Mouse (Mus musculus) forebrain, embryonic 12.5 days (tissue): Measurements from ENCODE around the gene Itga9. TPM values are rescaled to one million over a fixed set of nuclear protein-coding genes. Genes with fewer than 3 reads are reported as not detected.

ENCODE experiments used
- ATAC-seq: fragments of 200-750 bp; cut with Nextera tagmentation; 2 replicates; pipeline ENCODE4 v1.8.0; 2017; ENCODE audit warnings: moderate TSS enrichment; ENCODE audit not compliant: low FRiP score
- H3K27ac ChIP-seq: fragments of 300-500 bp; sonication (generic); 2 replicates; pipeline ENCODE4 v1.5.1; 2016; ENCODE audit warnings: mild to moderate bottlenecking
- H3K27me3 ChIP-seq: fragments of 300-500 bp; sonication (generic); 2 replicates; pipeline ENCODE4 v1.6.1; 2016; ENCODE audit warnings: mild to moderate bottlenecking
- H3K36me3 ChIP-seq: fragments of 300-500 bp; sonication (generic); replicated peaks from 2 replicates; pipeline ENCODE4 v1.6.1; 2016; ENCODE audit warnings: mild to moderate bottlenecking
- H3K4me1 ChIP-seq: fragments of 300-500 bp; sonication (generic); 2 replicates; pipeline ENCODE4 v1.6.1; 2016
- H3K4me2 ChIP-seq: fragments of 300-500 bp; sonication (generic); 2 replicates; pipeline ENCODE4 v1.6.1; 2016; ENCODE audit warnings: mild to moderate bottlenecking, moderate library complexity
- H3K4me3 ChIP-seq: fragments of 300-500 bp; sonication (generic); replicated peaks from 2 replicates; pipeline ENCODE4 v1.5.1; 2016; ENCODE audit warnings: mild to moderate bottlenecking
- H3K9ac ChIP-seq: fragments of 300-500 bp; sonication (generic); 2 replicates; pipeline ENCODE4 v1.6.1; 2016; ENCODE audit warnings: mild to moderate bottlenecking
- H3K9me3 ChIP-seq: fragments of 300-500 bp; sonication (generic); 2 replicates; pipeline ENCODE4 v1.6.1; 2016
- WGBS: fragments of 180-500 bp; shearing (Covaris S2); methylation state at CpG from one replicate; pipeline ENCODE4 v1.1.7; 2016; 5-methylcytosine and 5-hydroxymethylcytosine counted together
- polyA plus RNA-seq: library from polyadenylated mRNA; unstranded; fragments of >200 nt; fragmentation: Nextera tagmentation; extraction: Ambion mirVana; gene quantifications from 2 replicates; pipeline ENCODE4 v1.2.1, GENCODE M21; 2016

Itga9 gene
- polyA plus RNA-seq, 1 experiment from 2014 or later = 7.7 TPM

DNA sequence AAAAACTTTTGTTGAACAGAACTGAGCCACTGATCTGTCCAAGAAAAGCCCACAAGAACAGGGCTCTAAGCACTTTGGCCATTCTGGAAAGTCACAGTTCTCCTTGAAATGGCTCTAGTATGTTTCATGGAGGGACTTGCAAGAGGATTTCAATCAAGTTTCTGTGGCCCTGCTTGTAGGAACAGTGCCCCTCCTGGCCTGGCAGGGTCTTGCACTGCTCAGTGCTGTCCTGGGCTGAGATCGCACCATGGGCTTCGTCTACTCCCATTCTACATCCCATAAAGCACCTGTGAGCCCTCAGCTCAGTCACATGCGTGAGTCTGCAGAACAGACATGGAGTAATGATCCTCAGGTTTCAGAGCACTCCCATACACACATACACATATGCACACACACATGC is 96.7 kb downstream of the Itga9 start:
- Histone ChIP-seq H3K27ac (no peak overlapping the region), H3K4me2 (no peak overlapping the region), H3K4me3 (no peak overlapping the region), H3K27me3 (no peaks in the 10 kb centered on the region), H3K9ac (no peak overlapping the region), H3K36me3 (no peaks in the 10 kb centered on the region), H3K4me1 (0 out of 2 replicates have a peak, but pooled peaks cover 8% of the 10 kb centered on the region), H3K9me3 (no peaks in the 10 kb centered on the region)
- no peak for ATAC-seq
- WGBS = 92% methylated on average over 3 of the region's 3 CpGs

DNA sequence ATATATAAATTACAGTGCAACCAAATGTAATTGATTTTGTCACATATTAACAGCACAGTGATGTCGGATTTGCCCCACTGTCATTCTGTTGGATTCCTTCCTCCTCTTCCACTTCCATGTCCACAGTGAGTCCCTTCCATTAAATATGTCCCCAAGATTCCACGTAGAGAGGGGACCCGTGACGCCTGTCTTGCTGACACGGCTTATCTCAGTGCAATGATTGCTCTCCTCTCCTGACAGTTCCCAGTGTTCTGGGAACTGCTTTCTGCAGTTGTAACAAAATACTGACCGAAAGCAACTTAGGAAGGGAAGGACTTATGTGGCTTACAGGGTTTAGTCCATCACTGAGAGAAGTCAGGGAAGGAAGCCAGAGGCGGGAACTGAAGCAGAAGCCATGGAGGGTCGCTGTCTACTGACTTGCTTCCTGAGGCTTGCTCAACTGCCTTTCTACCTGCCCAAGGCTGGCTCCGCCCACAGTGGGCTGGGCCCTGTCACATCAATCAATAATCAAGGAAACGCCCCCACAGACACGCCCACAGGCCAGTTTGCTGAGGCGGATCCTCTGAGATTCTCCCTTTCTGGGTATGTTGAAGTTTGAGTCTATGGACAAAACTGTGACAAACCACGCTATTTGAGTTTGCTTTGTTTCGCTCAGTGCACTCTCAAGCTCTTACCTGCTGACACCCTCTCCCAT is 99.0 kb downstream of the Itga9 start:
- no peak for ATAC-seq

DNA sequence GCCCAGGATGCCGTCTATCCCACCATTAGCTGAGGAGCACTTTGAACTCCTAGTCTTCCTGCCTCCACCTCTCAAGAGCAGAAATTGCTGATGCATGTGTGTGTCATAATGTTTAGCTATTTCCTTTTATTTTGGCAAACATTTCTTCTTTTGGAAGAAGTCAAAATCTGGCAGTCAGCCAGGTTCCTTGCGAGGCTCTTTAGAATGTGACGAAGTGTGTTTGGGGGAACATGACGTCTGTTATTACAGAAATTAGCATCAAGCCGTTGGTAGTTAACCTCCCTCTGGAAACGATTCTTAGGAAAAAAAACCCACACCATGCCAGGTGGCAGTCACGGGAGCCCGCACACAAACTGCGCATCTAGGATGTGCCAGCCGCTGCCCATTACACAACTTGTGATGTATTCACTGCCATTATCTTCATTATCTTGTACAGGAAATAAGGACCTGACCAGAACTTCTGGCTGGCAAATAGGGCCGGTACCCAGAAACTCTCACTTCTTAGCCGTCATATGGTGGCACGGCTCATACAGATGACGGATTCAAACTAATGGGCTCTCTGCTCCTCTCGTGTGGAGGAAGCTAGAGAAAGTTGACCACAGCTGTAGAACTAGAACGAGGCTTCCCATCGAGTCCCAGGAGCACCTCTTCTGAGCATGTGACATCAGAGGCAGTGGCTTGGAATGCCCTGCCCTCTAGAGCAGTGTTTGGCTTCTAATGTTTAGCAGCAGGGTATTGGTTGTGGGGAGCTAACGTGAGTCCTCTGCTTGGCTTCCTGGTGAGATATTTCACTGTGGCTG is 99.9 kb downstream of the Itga9 start:
- Histone ChIP-seq H3K4me2 (no peak overlapping the region), H3K4me1 (0 out of 2 replicates have a peak, but pooled peaks cover 4% of the 10 kb centered on the region), H3K4me3 (no peak overlapping the region), H3K9me3 (no peaks in the 10 kb centered on the region), H3K27me3 (no peaks in the 10 kb centered on the region), H3K9ac (no peak overlapping the region), H3K27ac (no peak overlapping the region), H3K36me3 (no peaks in the 10 kb centered on the region)
- ATAC-seq = no peak
- 67% methylated on average over 18 of the region's 18 CpGs for WGBS

More for the DNA sequence above, 99.0 kb downstream of the Itga9 start:
- Histone ChIP-seq H3K9ac (no peak overlapping the region), H3K27ac (no peak overlapping the region), H3K4me3 (no peak overlapping the region), H3K4me1 (0 out of 2 replicates have a peak, but pooled peaks cover 8% of the 10 kb centered on the region), H3K36me3 (no peaks in the 10 kb centered on the region), H3K4me2 (no peak overlapping the region), H3K9me3 (no peaks in the 10 kb centered on the region), H3K27me3 (no peaks in the 10 kb centered on the region)
- 60% methylated on average over 14 of the region's 14 CpGs for WGBS

DNA sequence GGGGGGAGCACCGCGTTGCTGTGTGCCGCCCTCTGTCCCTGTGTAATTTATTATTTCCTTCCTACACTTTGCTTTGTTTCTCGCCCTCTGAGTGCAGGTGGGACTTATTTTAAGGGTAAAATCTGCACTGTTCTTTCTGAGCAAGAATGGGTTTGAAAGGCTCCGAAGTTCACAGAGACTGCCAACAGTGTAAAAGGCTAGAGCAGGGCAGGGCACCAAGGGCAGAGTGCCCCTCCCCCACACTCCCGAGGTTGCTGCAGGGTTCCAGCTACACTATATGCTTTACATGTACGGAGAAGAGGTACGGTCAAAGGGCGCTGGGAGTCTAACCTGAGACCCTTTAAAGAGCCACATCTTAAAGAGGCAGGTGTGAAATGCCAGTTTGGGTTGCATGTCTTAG is 104.1 kb downstream of the Itga9 start:
- no peaks in the 10 kb centered on the region for H3K27me3 ChIP-seq
- no peak overlapping the region for H3K9ac ChIP-seq
- H3K4me1 ChIP-seq = 0 out of 2 replicates have a peak, but pooled peaks cover 4% of the 10 kb centered on the region
- H3K4me2 ChIP-seq = no peak overlapping the region
- H3K4me3 ChIP-seq = no peak overlapping the region
- H3K9me3 ChIP-seq = no peaks in the 10 kb centered on the region
- no peak overlapping the region for H3K27ac ChIP-seq
- H3K36me3 ChIP-seq = no peaks in the 10 kb centered on the region
- no peak for ATAC-seq
- WGBS = 78% methylated on average over 9 of the region's 9 CpGs

DNA sequence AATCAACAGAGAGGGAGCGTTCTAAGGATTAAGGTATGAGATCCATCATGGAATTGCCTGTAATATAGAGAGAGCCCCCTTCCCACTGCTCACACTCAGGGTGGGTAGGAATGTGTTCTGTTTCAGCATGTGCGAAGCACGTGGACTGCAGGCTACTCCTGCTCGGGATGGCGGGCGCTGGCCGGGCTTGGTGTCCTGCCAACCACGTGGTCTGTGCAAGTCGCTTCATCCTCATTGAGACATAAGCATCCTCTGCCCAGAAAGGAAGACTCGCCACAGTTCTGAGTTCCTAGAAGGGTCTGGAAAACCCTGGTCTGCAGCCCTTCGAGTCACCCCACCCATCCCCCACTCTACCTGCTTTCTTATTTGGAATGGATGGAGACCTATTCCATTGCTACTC is 105.3 kb downstream of the Itga9 start:
- H3K36me3 ChIP-seq = no peaks in the 10 kb centered on the region
- WGBS = 91% methylated on average over 11 of the region's 11 CpGs
- no peak overlapping the region for H3K4me3 ChIP-seq
- H3K4me2 ChIP-seq = no peak overlapping the region
- H3K27me3 ChIP-seq = no peaks in the 10 kb centered on the region
- H3K27ac ChIP-seq = no peak overlapping the region
- no peak for ATAC-seq
- no peaks in the 10 kb centered on the region for H3K9me3 ChIP-seq
- H3K9ac ChIP-seq = no peak overlapping the region
- H3K4me1 ChIP-seq = no peaks in the 10 kb centered on the region

DNA sequence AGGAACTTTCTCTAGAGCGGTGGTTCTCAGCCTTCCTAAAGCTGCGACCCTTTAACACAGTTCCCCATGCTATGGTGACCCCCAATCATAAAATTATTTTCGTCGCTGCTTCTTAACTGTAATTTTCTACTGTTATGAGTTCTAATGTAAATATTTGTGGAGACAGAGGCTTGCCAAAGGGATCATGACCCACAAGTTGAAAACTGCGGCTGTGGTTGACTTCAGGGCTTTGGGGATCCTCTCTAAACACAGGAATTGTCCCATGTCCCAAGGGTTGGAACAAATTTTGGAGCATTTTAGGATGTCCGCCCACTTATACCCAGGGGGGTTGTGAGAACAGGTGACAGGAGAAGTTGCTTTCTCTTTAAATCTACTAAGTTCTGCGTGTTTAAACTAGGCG is 107.0 kb downstream of the Itga9 start:
- no peak for ATAC-seq
- Histone ChIP-seq H3K4me3 (no peak overlapping the region), H3K36me3 (no peaks in the 10 kb centered on the region), H3K27ac (no peak overlapping the region), H3K4me2 (no peak overlapping the region), H3K27me3 (no peaks in the 10 kb centered on the region), H3K9ac (no peak overlapping the region), H3K4me1 (no peaks in the 10 kb centered on the region), H3K9me3 (no peaks in the 10 kb centered on the region)
- WGBS = 93% methylated on average over 8 of the region's 8 CpGs

DNA sequence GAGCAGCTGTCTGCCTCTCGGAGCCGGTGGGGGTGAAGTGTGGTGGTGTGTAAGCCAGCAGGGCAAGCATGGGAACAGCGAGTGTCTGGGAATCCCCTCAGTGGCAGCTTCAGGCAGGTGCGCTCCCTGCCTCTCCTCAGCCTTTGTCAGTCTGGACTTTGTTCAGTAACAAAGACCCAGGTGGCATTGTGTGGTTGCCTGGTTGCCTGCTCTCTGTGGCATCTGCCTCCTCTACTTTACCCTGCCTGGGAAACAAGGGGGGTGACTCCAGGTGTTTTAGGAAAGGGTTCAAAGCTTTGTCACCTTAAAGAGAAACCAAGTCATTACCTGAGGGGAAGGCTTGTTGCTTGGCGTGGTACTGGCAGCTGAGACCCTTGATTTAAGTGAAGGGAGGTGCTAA is 108.0 kb downstream of the Itga9 start:
- H3K4me3 ChIP-seq = no peak overlapping the region
- no peaks in the 10 kb centered on the region for H3K4me1 ChIP-seq
- H3K9ac ChIP-seq = no peak overlapping the region
- no peak overlapping the region for H3K4me2 ChIP-seq
- ATAC-seq = no peak
- no peaks in the 10 kb centered on the region for H3K27me3 ChIP-seq
- no peaks in the 10 kb centered on the region for H3K9me3 ChIP-seq
- WGBS = 72% methylated on average over 5 of the region's 5 CpGs
- no peaks in the 10 kb centered on the region for H3K36me3 ChIP-seq
- H3K27ac ChIP-seq = no peak overlapping the region

DNA sequence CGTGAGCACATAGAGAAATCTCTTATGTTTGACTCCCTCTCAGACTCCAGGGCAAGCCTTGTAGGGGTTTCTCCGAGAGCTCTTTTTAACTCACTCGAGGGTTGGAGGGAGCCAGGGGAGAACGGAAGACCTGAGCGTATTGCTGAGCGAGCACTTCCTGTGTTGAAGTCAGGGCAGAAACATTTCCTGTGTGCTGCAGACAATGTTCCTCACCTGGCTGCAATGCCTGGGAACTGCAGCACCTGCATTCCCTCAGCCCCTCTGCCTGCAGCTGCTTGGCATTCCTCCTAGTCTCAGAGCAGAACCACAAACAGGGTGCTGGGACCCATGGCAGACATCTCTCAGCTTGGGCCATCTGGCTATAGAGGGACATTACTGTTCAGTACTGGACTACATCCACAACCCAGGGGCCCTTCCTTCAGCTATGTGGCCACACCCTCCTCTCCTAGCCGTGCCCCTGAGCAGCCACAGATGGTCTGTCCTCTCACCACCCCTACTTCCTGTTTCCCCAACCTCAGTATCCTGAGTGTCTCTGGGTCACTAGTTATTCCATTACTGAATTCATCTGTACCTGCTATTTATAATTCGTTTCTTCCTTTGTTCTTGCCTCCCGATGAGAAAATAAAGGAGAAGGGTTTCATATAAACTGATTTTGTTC is 109.6 kb downstream of the Itga9 start:
- Histone ChIP-seq H3K27ac (no peak overlapping the region), H3K36me3 (no peaks in the 10 kb centered on the region), H3K9me3 (no peaks in the 10 kb centered on the region), H3K4me2 (no peak overlapping the region), H3K9ac (no peak overlapping the region), H3K27me3 (no peaks in the 10 kb centered on the region), H3K4me1 (no peaks in the 10 kb centered on the region), H3K4me3 (no peak overlapping the region)
- 88% methylated on average over 9 of the region's 9 CpGs for WGBS
- ATAC-seq = no peak

DNA sequence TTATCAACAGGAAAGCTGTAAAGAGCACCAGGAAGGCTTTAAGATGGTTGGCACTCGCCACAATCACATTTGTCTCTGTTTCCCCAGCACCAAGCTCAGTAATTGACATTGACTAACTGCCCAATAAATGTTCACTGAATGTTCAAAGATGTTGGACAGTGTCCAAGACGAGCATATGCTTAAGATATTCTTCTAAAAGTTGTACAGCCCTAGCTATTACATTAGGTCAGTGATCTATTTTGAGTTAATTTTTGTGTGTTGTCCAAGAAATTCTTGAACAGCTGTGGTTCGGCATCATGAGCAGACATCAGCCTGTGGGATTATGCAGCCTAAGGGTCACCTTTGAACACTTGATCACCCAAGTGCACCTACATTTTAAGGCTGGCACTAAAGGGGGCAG is 110.9 kb downstream of the Itga9 start:
- H3K9ac ChIP-seq = no peak overlapping the region
- no peaks in the 10 kb centered on the region for H3K9me3 ChIP-seq
- H3K4me2 ChIP-seq = no peak overlapping the region
- no peaks in the 10 kb centered on the region for H3K4me1 ChIP-seq
- no peak overlapping the region for H3K4me3 ChIP-seq
- no peaks in the 10 kb centered on the region for H3K27me3 ChIP-seq
- ATAC-seq = no peak
- H3K36me3 ChIP-seq = no peaks in the 10 kb centered on the region
- no peak overlapping the region for H3K27ac ChIP-seq
- 87% methylated on average over 3 of the region's 3 CpGs for WGBS

DNA sequence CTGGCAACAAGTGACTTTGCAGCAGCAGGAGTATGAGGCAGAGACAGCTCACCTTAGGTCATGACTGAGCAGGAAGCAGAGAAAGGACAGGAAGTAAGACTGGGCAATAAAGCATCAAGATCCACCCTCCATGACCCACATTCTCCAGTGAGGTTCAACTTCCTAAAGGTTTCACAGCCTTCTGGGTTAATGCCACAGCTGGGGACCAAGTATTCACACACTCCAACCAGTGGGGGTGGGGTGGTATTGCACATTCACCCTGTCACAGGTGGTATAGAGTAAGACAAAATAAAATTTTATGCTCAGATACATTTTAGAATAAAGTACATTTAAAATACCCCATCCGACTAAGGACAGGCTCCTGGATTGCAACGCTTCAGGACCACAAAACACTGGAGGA is 112.0 kb downstream of the Itga9 start:
- H3K9me3 ChIP-seq = no peaks in the 10 kb centered on the region
- H3K9ac ChIP-seq = no peak overlapping the region
- no peaks in the 10 kb centered on the region for H3K36me3 ChIP-seq
- no peaks in the 10 kb centered on the region for H3K27me3 ChIP-seq
- H3K4me3 ChIP-seq = no peak overlapping the region
- no peaks in the 10 kb centered on the region for H3K4me1 ChIP-seq
- ATAC-seq = no peak
- H3K4me2 ChIP-seq = no peak overlapping the region
- WGBS = 90% methylated on average over 2 of the region's 2 CpGs
- H3K27ac ChIP-seq = no peak overlapping the region

DNA sequence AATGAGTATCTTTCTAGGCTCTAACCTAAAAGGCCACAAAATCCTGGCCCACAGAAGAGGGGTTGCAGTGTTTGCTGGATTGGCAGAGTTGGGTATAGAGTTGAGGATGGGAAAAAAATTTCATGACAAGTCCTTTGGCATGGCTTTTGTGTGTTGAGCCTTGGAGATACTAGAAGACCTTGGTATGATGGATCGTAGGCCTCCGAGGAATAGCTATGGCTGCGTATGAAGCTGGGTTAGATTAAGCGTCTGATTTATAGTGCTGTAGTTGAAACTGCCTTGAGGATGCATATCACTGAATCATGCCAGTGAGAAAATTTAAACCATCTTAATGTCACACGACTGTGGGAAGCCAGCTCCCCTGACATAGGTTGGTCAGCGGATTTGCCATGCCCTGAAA is 114.6 kb downstream of the Itga9 start:
- Histone ChIP-seq H3K27ac (no peak overlapping the region), H3K9ac (no peak overlapping the region), H3K27me3 (no peaks in the 10 kb centered on the region), H3K4me1 (no peaks in the 10 kb centered on the region), H3K36me3 (no peaks in the 10 kb centered on the region), H3K4me3 (no peak overlapping the region), H3K9me3 (no peaks in the 10 kb centered on the region), H3K4me2 (no peak overlapping the region)
- ATAC-seq = no peak
- whole genome bisulfite sequencing = 94% methylated on average over 6 of the region's 6 CpGs

DNA sequence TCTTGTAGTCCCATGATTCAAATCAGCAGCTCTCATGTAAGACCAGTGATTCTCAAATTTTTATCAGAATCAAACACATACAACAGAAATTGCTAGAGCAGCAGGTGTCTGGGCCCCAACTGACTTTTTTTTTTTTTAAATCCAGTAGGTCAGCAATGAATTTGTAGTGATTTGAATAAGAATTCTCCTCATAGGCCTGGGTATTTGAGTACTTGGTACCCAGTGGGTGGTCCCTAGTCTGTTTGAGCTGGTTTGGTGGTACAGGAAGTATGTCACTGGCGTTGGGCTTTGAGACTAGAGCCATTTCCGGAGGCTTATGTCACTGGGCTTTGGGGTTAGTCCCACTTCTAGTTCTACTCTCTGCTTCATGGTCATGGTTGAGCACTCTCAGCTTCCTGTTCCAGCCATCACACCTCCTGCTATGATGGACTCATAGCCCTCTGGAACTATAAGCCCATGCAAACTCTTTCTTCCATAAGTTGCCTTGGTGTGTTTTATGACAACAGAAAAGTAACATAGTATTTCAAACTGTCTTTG is 116.4 kb downstream of the Itga9 start:
- H3K9me3 ChIP-seq = no peaks in the 10 kb centered on the region
- H3K27ac ChIP-seq = no peak overlapping the region
- WGBS = 95% methylated on average over 2 of the region's 2 CpGs
- no peaks in the 10 kb centered on the region for H3K36me3 ChIP-seq
- no peak overlapping the region for H3K9ac ChIP-seq
- no peak overlapping the region for H3K4me3 ChIP-seq
- H3K27me3 ChIP-seq = no peaks in the 10 kb centered on the region
- no peak for ATAC-seq
- H3K4me1 ChIP-seq = no peaks in the 10 kb centered on the region
- H3K4me2 ChIP-seq = no peak overlapping the region
